Mouse (Mus musculus) heart, adult 18-20 months (tissue): ENCODE results near the gene Fh1. TPM values are rescaled to one million over a fixed set of nuclear protein-coding genes. Genes with fewer than 3 reads are reported as not detected.
A peak's percentile ranks its signal among the peaks of the same experiment; 100 is the strongest.

Experiments
- DNase-seq, 2 experiments: peaks; one replicate each; pipeline ENCODE4 v3.0.0; 2021 to 2022; ENCODE audit warnings: mixed read lengths in 1 of 2
- long read RNA-seq, 2 experiments: library from polyadenylated mRNA; stranded (forward); transcript quantifications; one replicate each; pipeline ENCODE4 v2.0.0; 2021
- total RNA-seq, 2 experiments: library from RNA; stranded (reverse); gene quantifications; 2 replicates each; pipeline ENCODE4 v1.2.3; 2021

The Fh1 gene
- 100 to 1,000 TPM; 574 to 599 TPM for total RNA-seq
- long read RNA-seq, experiment 1, transcript Fh1-201 (10 exons, 2,636 nt), result major isoform, 762 of 1,034 reads
- long read RNA-seq, experiment 1, transcript Fh1-203 (3 exons, 936 nt), result minor isoform, 244 of 1,034 reads
- long read RNA-seq, experiment 1, partial matches to known transcripts, result 15 of 1,034 reads
- long read RNA-seq, experiment 1, other reads (novel, unspliced or antisense), result 9 of 1,034 reads
- long read RNA-seq, experiment 2, transcript Fh1-201 (10 exons, 2,636 nt), result major isoform, 398 of 644 reads
- long read RNA-seq, experiment 2, transcript Fh1-202 (2 exons, 539 nt), result minor isoform, 5 of 644 reads
- long read RNA-seq, experiment 2, transcript Fh1-203 (3 exons, 936 nt), result minor isoform, 230 of 644 reads
- long read RNA-seq, experiment 2, partial matches to known transcripts, result 7 of 644 reads
- long read RNA-seq, experiment 2, other reads (novel, unspliced or antisense), result 4 of 644 reads

- DNase-seq, result peak; percentile 97 to 98
These were observed at the start of gene Fh1 for GRCm38 (mm10) chr1:175625257-175625879. TSS of gene Fh1 (minus strand) at chr1:175625635.

- DNase-seq, result peak; percentile 17 to 61
These were observed 49.7 kb upstream of the Fh1 start for GRCm38 (mm10) chr1:175675116-175675515.

GRCm38 (mm10) chr1:175673563-175674325 lies 48.3 kb upstream of the Fh1 start:
- no peak for DNase-seq

GRCm38 (mm10) chr1:175671626-175672025 lies 46.2 kb upstream of the Fh1 start:
- no peak for DNase-seq

- DNase-seq, result no peak
These were observed 44.6 kb upstream of the Fh1 start for GRCm38 (mm10) chr1:175670042-175670441.

GRCm38 (mm10) chr1:175669456-175669855 lies 44.0 kb upstream of the Fh1 start:
- no peak for DNase-seq

- peak; percentile 18 to 21 for DNase-seq
These were observed 43.4 kb upstream of the Fh1 start for GRCm38 (mm10) chr1:175668666-175669405.

- DNase-seq, result peak in 1 of 2 experiments; percentile 10
These were observed 34.5 kb upstream of the Fh1 start for GRCm38 (mm10) chr1:175659900-175660299.

- no peak for DNase-seq
These were observed 23.2 kb upstream of the Fh1 start for GRCm38 (mm10) chr1:175648615-175649014.

GRCm38 (mm10) chr1:175646952-175647351 lies 21.5 kb upstream of the Fh1 start:
- no peak for DNase-seq

GRCm38 (mm10) chr1:175643496-175644265 lies 18.2 kb upstream of the Fh1 start:
- no peak for DNase-seq

- no peak for DNase-seq
These were observed 15.2 kb upstream of the Fh1 start for GRCm38 (mm10) chr1:175640435-175641150.

GRCm38 (mm10) chr1:175639072-175639471 lies 13.6 kb upstream of the Fh1 start:
- DNase-seq, result no peak

- DNase-seq, result peak in 1 of 2 experiments; percentile 36
These were observed 12.2 kb upstream of the Fh1 start for GRCm38 (mm10) chr1:175637677-175638076.

- DNase-seq, result no peak
These were observed 7.0 kb upstream of the Fh1 start for GRCm38 (mm10) chr1:175632470-175632869.

- no peak for DNase-seq
These were observed 6.3 kb upstream of the Fh1 start for GRCm38 (mm10) chr1:175631721-175632221.

- no peak for DNase-seq
These were observed 5.6 kb upstream of the Fh1 start for GRCm38 (mm10) chr1:175631080-175631479.

- no peak for DNase-seq
These were observed 4.9 kb upstream of the Fh1 start for GRCm38 (mm10) chr1:175630345-175630744.

GRCm38 (mm10) chr1:175629248-175629647 lies 3.8 kb upstream of the Fh1 start:
- DNase-seq, result no peak

- DNase-seq, result peak in 1 of 2 experiments; percentile 39
These were observed 706 bp upstream of the Fh1 start for GRCm38 (mm10) chr1:175625990-175626692.
